Mouse (Mus musculus) CH12.LX (cell line): ENCODE results near the gene Plcb2. TPM values are rescaled to one million over a fixed set of nuclear protein-coding genes. Genes with fewer than 3 reads are reported as not detected.

Experiments used
- DNase-seq: peaks from one replicate; pipeline ENCODE4 v3.0.0-alpha.2; 2013; ENCODE audit errors: extremely low read depth
- H3K27ac ChIP-seq: 2 replicates; pipeline ENCODE4 v1.5.1; 2012; ENCODE audit warnings: low read depth, mild to moderate bottlenecking, control low read depth, moderate library complexity; ENCODE audit not compliant: insufficient read depth
- H3K27me3 ChIP-seq: replicated peaks from 2 replicates; pipeline ENCODE3; 2012; ENCODE audit warnings: inconsistent platforms
- H3K36me3 ChIP-seq, 2 experiments: replicated peaks in 1 of 2; 2 replicates each; pipeline versions ENCODE3 to v1.6.1; 2012; ENCODE audit warnings: inconsistent platforms in 1 of 2, low read length in 1 of 2, mild to moderate bottlenecking in 1 of 2, mixed read lengths in 1 of 2, moderate library complexity in 1 of 2; ENCODE audit not compliant: control insufficient read depth in 1 of 2, insufficient read depth in 1 of 2
- H3K4me1 ChIP-seq, 2 experiments: 2 replicates each; pipeline ENCODE4 v1.6.1; 2012; ENCODE audit warnings: inconsistent platforms in 1 of 2, moderate library complexity in 1 of 2; ENCODE audit not compliant: insufficient read depth in 2 of 2, control insufficient read depth in 1 of 2
- H3K4me2 ChIP-seq: 2 replicates; pipeline ENCODE4 v1.6.1; 2012; ENCODE audit warnings: low read depth, mild to moderate bottlenecking, control low read depth; ENCODE audit not compliant: poor library complexity, insufficient read depth, severe bottlenecking
- H3K4me3 ChIP-seq, 3 experiments: fragments of 150-350 bp in 1 of 3; sonication (generic) in 1 of 3; replicated peaks in 1 of 3; 2 replicates each; pipeline versions ENCODE3 to v1.5.1; 2011 to 2012; ENCODE audit warnings: low read depth in 2 of 3, low read length in 2 of 3, mild to moderate bottlenecking in 2 of 3, moderate library complexity in 2 of 3, control low read depth in 1 of 3, improper control_type of control experiment in 1 of 3, inconsistent platforms in 1 of 3, mixed read lengths in 1 of 3; ENCODE audit not compliant: poor library complexity in 1 of 3
- H3K79me2 ChIP-seq: replicated peaks from 2 replicates; pipeline ENCODE4 v1.6.1; 2012; ENCODE audit warnings: mild to moderate bottlenecking, moderate library complexity; ENCODE audit not compliant: control insufficient read depth, poor library complexity, insufficient read depth, severe bottlenecking; ENCODE audit errors: extremely low read depth
- H3K9ac ChIP-seq: 2 replicates; pipeline ENCODE4 v1.6.1; 2012; ENCODE audit warnings: low read depth, mild to moderate bottlenecking, control low read depth, moderate library complexity; ENCODE audit not compliant: insufficient read depth
- H3K9me3 ChIP-seq: replicated peaks from 2 replicates; pipeline ENCODE3; 2012; ENCODE audit warnings: low read length, inconsistent platforms, mixed read lengths
- E2F4 ChIP-seq: IDR thresholded peaks from 2 replicates; pipeline ENCODE4 v1.6.1; 2011; ENCODE audit warnings: low read depth, low read length, improper control_type of control experiment; ENCODE audit not compliant: insufficient replicate concordance
- ELF1 ChIP-seq: IDR thresholded peaks from 2 replicates; pipeline ENCODE4 v1.6.1; 2014; ENCODE audit warnings: low read depth, mild to moderate bottlenecking, inconsistent platforms, low read length, improper control_type of control experiment
- EP300 ChIP-seq: IDR thresholded peaks from 2 replicates; pipeline ENCODE4 v1.6.1; 2011; ENCODE audit warnings: low read length, improper control_type of control experiment
- GABPA ChIP-seq: IDR thresholded peaks from 2 replicates; pipeline ENCODE4 v1.6.1; 2012; ENCODE audit warnings: low read depth, low read length, improper control_type of control experiment, inconsistent platforms; ENCODE audit not compliant: insufficient replicate concordance
- HCFC1 ChIP-seq: IDR thresholded peaks from 2 replicates; pipeline ENCODE4 v1.6.1; 2012; ENCODE audit warnings: low read depth, mild to moderate bottlenecking, inconsistent platforms, low read length, improper control_type of control experiment
- JUN ChIP-seq: IDR thresholded peaks from 2 replicates; pipeline ENCODE4 v1.6.1; 2011; ENCODE audit warnings: low read depth, mild to moderate bottlenecking, low read length, improper control_type of control experiment, moderate library complexity; ENCODE audit not compliant: insufficient read depth
- KAT2A ChIP-seq: IDR thresholded peaks from 2 replicates; pipeline ENCODE4 v1.6.1; 2012; ENCODE audit warnings: low read length, improper control_type of control experiment, inconsistent platforms; ENCODE audit not compliant: insufficient replicate concordance
- MAX ChIP-seq: IDR thresholded peaks from 2 replicates; pipeline ENCODE4 v1.6.1; 2011; ENCODE audit warnings: low read length, improper control_type of control experiment
- MAZ ChIP-seq: IDR thresholded peaks from 2 replicates; pipeline ENCODE4 v1.6.1; 2012; ENCODE audit warnings: low read depth, mild to moderate bottlenecking, inconsistent platforms, low read length, improper control_type of control experiment, moderate library complexity
- MXI1 ChIP-seq: IDR thresholded peaks from 2 replicates; pipeline ENCODE4 v1.6.1; 2011; ENCODE audit warnings: mild to moderate bottlenecking, low read depth, low read length, improper control_type of control experiment
- NRF1 ChIP-seq: IDR thresholded peaks from 2 replicates; pipeline ENCODE4 v1.6.1; 2014; ENCODE audit warnings: low read depth, mild to moderate bottlenecking, inconsistent platforms, low read length, improper control_type of control experiment, moderate library complexity
- PAX5 ChIP-seq: IDR thresholded peaks from 2 replicates; pipeline ENCODE4 v1.6.1; 2012; ENCODE audit warnings: low read length, inconsistent platforms, mixed read lengths
- POLR2AphosphoS2 ChIP-seq: IDR thresholded peaks from 2 replicates; pipeline ENCODE4 v1.6.1; 2011; ENCODE audit warnings: low read depth, low read length, improper control_type of control experiment
- RCOR1 ChIP-seq: conservative IDR thresholded peaks from 2 replicates; pipeline ENCODE4 v1.6.1; 2012; ENCODE audit warnings: low read depth, mild to moderate bottlenecking, inconsistent platforms, low read length, improper control_type of control experiment
- SMC3 ChIP-seq: IDR thresholded peaks from 2 replicates; pipeline ENCODE4 v1.6.1; 2011; ENCODE audit warnings: low read depth, low read length, improper control_type of control experiment
- TCF12 ChIP-seq: IDR thresholded peaks from 2 replicates; pipeline ENCODE4 v1.6.1; 2014; ENCODE audit warnings: low read depth, mild to moderate bottlenecking, inconsistent platforms, low read length, improper control_type of control experiment
- UBTF ChIP-seq: IDR thresholded peaks from 2 replicates; pipeline ENCODE4 v1.6.1; 2012; ENCODE audit warnings: low read depth, mild to moderate bottlenecking, inconsistent platforms, low read length, improper control_type of control experiment, moderate library complexity
- USF1 ChIP-seq: IDR thresholded peaks from 2 replicates; pipeline ENCODE4 v1.6.1; 2014; ENCODE audit warnings: low read depth, mild to moderate bottlenecking, inconsistent platforms, low read length, improper control_type of control experiment
- ZNF384 ChIP-seq: IDR thresholded peaks from 2 replicates; pipeline ENCODE4 v1.6.1; 2012; ENCODE audit warnings: low read depth, low read length, improper control_type of control experiment, inconsistent platforms
- dilution Hi-C: fragments of 300-500 bp; cut with MboI; formaldehyde crosslinking; loops from 2 replicates; pipeline ENCODE4 v1.14.3; 2020; ENCODE audit warnings: low sequenced_read_pairs; ENCODE audit not compliant: extremely low pct_unique_long_range_greater_than_20kb, extremely low pct_ligation_motif_present
- in situ Hi-C: fragments of 300-500 bp; cut with MboI; formaldehyde crosslinking; loops from 3 replicates; pipeline ENCODE4 v1.14.3; 2019; ENCODE audit warnings: low sequenced_read_pairs, low pct_ligation_motif_present, low pct_unique_long_range_greater_than_20kb, mixed read lengths
- polyA plus RNA-seq: library from polyadenylated mRNA; unstranded; fragments of >175 nt; gene quantifications from 2 replicates; pipeline ENCODE4 v1.2.1, GENCODE M21; 2012; ENCODE audit warnings: low read depth; ENCODE audit not compliant: insufficient read length
- total RNA-seq, 2 experiments: library from RNA; depleted of rRNA; stranded (reverse); fragments of 300-350 nt in 1 of 2; fragments of >200 nt in 1 of 2; gene quantifications; 2 replicates each; pipeline ENCODE4 v1.2.3; 2012 to 2014

The Plcb2 gene
- total and polyA plus RNA-seq, 3 experiments: 5.7 to 22.3 (median 7.8) TPM

DNA sequence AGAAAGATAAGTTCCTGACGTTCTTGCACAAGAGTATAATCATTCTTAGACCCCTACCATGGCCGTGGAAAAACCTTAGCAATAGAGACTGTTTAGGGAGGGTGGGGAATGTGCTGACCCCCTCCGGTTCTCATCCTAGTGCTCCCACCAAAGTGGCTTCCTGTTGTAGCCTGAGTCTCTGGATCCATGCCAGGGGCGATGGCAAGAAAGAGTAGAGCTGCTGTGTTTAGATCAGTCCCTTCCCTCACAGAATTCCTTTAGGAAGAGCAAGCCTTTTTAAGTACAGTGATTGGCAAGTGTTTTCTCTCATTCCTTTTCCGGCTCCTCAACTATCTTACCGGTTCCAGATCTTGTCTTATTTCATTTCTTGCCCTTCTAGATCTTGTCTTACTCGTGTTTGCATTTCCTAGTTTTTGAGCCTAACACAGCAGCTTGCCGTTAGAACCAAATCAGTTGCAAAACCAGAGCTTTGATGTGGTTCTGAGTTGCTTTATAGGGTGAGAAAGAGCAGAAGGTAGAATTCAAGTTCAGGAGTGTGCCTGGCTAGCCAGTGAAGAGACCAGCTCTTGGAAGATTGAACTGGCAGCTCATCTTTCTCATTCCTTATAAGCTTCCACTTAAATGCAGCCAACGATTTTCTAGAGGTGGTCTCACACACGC is 19.2 kb upstream of the Plcb2 start:
- Histone ChIP-seq H3K9ac (peak overlapping the region; percentile 26), H3K79me2 (no peaks in the 10 kb centered on the region), H3K36me3 (peaks cover 0 to 14% of the 10 kb centered on the region in 2 experiments), H3K27me3 (peaks cover 14% of the 10 kb centered on the region), H3K9me3 (no peaks in the 10 kb centered on the region), H3K27ac (no peak overlapping the region), H3K4me1 (peaks cover 4 to 51% of the 10 kb centered on the region in 2 experiments; a peak in 3 of 4 replicates), H3K4me2 (peak overlapping the region; percentile 38), H3K4me3 (peak overlapping the region in 2 of 3 experiments; percentile 37 to 58)
- dilution Hi-C loops: no loop called here
- in situ Hi-C loops: loop anchor here (25.0 kb wide), 1 partner anchor 260 kb away; the partner anchor contains the start of gene Srp14
- DNase-seq: no peak
- TF ChIP-seq POLR2AphosphoS2 (no peak), JUN (no peak), SMC3 (no peak), PAX5 (no peak), GABPA (no peak), MAZ (no peak), TCF12 (no peak), MXI1 (no peak)

GRCm38 (mm10) chr2:118745915-118746901 is 18.0 kb upstream of the Plcb2 start:
- in situ Hi-C loops: loop anchor here (25.0 kb wide), 1 partner anchor 259 kb away; the partner anchor contains the start of gene Srp14

More at GRCm38 (mm10) chr2:118745915-118746901, 18.0 kb upstream of the Plcb2 start:
- H3K4me1 ChIP-seq: peaks cover 4 to 51% of the 10 kb centered on the region in 2 experiments; a peak in 3 of 4 replicates
- H3K79me2 ChIP-seq: no peaks in the 10 kb centered on the region
- H3K4me3 ChIP-seq: peak overlapping the region; percentile 58 to 93 (median 74)
- H3K27me3 ChIP-seq: peaks cover 16% of the 10 kb centered on the region
- H3K9ac ChIP-seq: peak overlapping the region; percentile 81
- no peak for DNase-seq
- H3K4me2 ChIP-seq: peak overlapping the region; percentile 38
- no peaks in the 10 kb centered on the region for H3K9me3 ChIP-seq
- TF ChIP-seq ELF1: no peak
- TF ChIP-seq TCF12: no peak
- no peak for TF ChIP-seq SMC3
- no peak for TF ChIP-seq JUN
- no peak for TF ChIP-seq EP300
- TF ChIP-seq UBTF: no peak; the same call in 1 of the 2 replicates
- TF ChIP-seq HCFC1: no peak
- TF ChIP-seq ZNF384: no peak
- no peak for TF ChIP-seq KAT2A
- TF ChIP-seq POLR2AphosphoS2: no peak
- TF ChIP-seq USF1: no peak
- no peak for TF ChIP-seq NRF1
- no peak for TF ChIP-seq E2F4
- no peak for TF ChIP-seq MAX
- no peak for TF ChIP-seq RCOR1
- H3K27ac ChIP-seq: no peak overlapping the region
- peaks cover 0 to 14% of the 10 kb centered on the region in 2 experiments for H3K36me3 ChIP-seq
- dilution Hi-C loops: no loop called here
